Mouse (Mus musculus) natural killer cell, adult 2 months (primary cell): ENCODE measurements around the gene Cwh43.
A peak's percentile ranks its signal among the peaks of the same experiment; 100 is the strongest.

ENCODE experiments used
- DNase-seq, 2 experiments: peaks; one replicate each; pipeline ENCODE4 v3.0.0; 2022; ENCODE audit warnings: low spot score in 2 of 2

The Cwh43 gene

DNA sequence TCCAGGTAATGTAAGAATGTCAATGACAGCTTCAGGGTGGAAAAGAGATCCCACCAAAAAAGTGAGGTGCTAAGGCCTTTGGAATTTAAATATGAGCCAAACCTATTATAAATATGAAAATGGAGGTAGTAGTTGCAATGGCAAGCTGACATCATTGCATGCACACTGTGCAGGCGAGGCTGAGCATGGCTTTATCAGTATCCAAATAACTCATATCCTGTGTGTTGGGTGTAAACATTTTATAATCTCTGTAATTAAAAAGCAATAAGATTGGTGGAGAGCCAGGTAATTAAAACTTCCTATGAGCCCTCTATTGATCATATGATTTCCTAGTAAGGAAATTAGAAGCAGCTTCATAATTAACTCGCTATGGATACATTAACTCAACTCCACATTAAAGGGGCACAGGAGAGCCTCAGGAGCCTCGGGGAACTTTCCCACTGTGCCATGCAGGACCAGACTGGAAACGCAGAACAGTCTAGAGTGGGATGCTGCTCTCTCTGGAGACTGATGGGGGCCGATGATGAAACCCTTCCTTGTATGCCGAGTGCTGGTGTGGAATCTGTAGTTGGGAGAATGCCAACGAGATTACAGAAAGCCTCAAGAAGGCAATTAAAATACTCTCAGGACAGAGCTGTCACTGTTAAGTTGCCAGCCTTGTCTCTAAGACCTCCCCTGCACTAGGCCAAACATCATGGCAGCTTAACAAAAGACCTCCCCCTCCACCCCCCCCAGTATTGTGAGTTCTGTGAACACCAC, 5.9 kb upstream of the Cwh43 start:
- no peak for DNase-seq

DNA sequence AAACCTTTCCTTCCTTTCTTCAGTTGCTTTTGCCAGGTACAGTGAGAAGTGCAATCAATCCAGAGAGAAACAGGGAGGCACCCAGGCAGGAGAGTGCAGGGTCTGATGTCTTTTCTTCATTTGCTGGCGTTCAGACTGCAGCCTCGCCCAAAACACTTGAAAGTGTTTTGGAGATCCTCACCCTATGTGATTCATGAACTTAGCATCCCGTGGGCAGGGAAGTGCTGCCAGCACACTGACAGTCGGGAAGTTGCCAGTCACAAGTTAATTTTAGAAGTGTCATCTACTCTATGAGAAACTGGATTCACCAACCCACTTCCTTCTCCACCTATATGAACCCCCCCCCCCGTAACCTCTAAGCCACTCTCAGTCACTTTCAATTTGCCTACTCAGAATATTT, 4.5 kb upstream of the Cwh43 start:
- no peak for DNase-seq

DNA sequence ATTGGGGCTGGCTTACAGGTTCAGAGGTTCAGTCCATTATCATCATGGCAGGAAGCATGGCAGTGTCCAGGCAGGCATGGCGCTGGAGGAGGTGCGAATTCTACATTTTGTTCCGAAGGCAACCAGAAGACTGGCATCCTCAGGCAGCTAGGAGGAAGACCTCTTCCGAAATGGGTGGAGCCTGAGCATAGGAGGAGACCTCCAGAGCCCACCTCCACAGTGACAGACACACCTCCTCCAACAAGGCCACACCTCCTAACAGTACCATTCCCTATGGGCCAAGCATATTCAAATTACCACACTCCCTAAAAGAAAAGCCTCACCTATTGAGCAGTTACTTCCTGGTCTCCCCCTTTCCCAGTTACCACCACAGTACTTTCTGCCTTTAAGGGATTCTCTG, 3.0 kb upstream of the Cwh43 start:
- DNase-seq = no peak

DNA sequence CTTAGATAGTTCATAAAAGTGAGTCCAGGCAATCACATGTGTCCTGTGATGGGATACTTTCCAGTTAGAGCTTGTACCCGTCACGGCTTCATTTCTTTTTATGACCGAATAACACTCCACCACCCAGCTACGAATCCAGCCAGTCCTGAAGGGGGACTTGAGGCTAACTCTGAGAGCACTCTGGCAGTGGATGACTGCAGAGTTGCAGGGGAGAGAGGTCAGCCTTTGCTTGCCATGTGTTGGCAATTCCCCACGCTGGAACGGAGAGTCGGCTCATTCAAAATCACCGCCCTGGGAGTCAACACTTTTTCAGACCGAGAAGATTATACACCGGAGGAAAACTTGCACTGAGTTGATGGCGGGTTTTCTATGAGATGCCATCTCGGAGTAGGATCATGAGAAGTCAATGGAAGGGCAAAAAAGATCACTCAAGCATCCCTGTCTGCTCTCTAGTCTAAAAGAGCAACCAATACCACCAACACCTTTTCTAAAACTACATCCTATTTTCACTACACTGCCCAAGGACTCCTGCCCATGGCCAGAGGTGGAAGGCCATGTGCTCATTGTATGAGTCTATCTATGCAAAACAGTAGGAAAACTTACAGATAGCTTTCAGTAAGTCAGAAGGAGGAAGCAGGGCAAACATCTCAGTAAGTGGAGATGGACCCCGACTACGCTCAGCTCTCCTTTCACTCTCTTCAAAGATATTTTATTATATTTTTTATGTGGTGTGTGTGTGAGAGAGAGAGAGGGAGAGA, 2.4 kb upstream of the Cwh43 start:
- no peak for DNase-seq

DNA sequence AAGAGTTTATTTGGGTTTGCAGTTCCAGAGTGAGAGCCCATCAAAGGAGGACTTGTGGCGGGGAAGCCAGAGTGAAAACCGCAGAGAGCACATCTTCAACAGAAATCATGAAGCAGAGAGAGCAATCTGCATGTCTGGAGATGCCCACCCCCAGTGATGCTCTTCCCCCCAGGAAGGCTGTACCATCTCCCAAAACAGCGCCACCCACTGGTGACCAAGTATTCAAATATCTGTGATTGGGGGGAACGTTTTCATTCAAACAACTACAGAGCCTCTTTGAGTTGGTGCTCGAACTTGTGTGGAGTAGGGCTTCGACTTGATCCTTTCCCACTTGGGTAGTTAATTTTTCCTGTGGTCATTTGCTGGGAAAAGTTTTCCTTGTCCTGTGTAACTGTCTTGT, 1.1 kb upstream of the Cwh43 start:
- no peak for DNase-seq

DNA sequence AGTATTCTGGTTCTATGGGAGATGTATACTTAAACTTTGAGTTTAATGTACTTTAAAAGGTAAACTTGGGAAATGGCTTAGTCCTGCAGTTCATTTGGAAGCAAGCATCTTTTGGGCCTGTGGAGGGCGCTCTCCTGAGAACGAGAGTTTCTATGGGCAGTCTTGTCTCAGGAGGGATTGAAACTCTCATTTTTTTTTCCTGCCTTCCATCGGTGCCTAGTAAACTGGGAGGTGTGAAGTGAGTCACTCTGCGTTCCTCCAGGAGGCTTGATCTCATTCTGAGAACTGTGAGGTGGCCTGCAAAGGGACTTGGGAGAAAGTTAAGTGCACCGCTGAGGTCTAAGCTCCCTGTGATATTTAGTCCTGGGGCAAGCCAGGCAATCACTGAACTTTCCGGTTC, 986 bp downstream of the Cwh43 start:
- no peak for DNase-seq

DNA sequence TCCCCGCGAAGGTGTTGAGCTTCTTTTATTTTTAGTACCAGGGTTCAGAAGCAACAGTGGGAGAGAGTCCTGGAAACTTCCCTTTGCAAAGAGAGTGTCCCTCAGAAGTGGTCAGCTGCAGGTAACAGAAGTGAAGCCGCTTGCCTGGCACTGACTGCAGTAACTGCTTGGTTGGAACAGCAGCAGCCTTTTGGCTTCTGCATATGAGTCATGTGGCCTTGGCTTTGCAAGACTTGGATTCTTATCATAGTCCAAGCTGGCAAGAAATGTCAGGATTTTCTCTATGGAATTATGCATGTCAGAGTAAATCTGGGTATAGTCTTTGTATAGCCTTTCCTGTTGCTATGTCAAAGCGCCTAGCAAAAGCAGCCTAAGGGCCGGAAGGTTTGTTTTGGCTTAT, 4.1 kb downstream of the Cwh43 start:
- DNase-seq = no peak

DNA sequence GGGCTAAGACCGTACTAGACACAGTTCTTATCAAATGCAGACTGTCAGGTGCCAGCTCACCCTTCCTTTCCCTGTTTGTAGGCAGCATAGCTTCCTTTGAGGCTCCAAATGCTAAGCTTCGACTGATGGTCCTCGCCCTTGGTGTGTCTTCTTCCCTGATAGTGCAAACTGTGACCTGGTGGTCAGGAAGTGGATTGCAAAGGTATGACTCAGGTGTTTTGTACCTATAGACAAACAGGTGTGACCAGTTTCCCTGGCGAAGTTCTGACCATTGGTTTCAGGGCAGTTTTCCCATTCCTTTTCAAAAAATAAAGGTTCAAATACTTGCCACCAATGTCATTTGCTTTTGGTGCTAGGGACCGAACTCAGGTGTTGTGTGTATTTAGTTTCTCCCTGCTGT, 5.9 kb downstream of the Cwh43 start:
- no peak for DNase-seq

DNA sequence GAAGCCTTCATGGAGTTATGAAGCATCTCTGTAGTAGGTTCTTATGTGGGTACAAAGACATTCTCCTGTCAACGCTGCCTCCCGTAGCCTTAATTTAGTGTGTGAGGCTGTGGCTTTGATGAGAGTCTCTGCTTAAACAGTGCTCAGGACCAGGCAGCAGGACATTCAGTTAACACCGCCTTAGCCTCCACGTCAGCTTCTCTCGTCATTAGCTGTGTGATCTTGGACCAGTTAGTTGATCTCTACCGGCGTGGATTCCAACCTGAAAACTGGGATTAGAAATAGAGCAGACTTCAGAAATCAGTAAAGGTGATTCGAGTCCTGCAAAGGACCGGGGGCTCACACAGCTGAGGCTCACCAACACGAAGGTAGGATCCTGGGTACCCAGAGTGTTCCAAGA, 8.3 kb downstream of the Cwh43 start:
- DNase-seq = no peak

DNA sequence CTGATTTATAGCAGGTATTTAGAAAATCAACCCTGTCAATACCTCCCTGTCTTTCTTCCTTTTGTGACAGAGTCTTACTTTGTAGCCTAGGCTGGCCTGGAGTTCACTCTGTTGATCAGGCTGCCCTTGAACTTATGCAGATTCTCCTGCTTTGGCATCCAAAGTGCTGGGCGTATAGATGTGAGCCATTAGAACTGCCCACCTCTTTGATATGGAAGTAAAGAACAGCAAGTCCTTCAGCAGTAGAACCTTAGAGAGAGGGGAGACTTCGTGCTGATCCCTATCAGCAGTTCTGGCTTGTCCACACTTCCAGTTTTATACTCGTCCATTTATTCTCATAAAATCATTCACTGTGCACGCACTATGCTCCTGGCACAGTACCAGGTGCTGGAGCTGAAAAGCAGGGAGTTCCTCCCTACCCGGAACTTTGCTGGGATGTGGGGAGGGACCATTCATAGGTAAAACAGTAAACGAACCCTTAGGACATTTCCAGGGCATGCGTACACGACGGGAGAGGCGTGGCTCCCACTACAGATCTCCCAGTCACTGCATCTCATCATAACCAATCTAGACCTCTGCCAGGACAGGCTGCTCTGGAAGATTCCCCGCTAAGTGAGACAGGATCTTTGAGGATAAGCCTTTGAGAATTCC, 13.3 kb downstream of the Cwh43 start:
- DNase-seq = no peak

DNA sequence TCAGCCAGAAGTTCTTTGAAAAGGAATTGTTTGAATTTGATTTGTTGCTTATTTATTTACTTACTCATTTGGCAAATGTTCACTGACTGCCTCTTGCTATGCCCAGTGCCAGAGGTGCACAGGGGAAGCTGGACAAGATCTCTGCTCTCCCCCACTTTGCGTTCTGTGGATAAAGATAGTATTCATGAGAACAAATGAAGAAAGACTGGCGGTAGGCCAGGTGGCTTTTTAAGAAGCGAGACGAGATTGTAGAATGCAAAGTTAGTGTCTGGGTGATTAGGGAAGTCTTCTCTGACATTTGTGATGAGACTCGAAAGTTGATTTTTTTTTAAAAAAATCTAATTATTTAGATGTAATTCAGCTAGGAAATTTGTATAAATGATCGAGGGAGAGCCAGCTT, 20.9 kb downstream of the Cwh43 start:
- no peak for DNase-seq

DNA sequence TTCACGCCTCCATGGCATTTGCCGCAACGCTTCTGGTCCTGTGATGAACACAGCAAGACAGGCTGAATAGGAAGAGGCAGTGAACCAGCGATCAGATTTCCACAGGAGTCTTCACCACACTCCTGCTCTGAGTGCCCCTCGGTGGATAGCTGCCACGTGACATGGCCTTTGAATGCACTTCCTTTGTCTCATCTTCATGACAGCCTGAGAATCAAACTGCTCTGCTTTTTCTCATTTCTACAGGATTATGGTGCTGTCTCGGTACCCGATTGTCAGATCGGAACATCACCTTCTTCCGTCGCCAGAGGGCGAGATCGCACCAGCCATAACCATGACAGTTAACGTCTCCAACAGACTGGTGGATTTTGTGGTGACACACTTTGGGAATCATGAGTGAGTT, 25.7 kb downstream of the Cwh43 start:
- DNase-seq = peak in 1 of 2 experiments; percentile 25

DNA sequence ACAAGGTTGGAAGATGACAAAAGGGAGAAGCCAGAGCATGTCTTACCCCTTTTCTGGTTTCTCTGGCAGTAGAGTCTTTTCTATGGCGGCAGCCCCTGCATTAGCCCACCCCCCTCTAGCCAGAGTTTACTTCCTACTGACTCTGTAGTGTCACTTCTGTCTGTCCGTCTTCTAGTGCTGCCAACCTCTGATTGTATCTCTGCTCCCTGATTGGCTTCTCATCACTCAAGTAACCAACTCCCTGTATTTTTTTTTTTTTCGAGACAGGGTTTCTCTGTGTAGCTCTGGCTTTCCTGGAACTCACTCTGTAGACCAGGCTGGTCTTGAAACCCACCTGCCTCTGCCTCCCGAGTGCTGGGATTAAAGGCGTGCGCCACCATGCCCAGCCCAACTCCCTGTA, 26.9 kb downstream of the Cwh43 start:
- DNase-seq = no peak

DNA sequence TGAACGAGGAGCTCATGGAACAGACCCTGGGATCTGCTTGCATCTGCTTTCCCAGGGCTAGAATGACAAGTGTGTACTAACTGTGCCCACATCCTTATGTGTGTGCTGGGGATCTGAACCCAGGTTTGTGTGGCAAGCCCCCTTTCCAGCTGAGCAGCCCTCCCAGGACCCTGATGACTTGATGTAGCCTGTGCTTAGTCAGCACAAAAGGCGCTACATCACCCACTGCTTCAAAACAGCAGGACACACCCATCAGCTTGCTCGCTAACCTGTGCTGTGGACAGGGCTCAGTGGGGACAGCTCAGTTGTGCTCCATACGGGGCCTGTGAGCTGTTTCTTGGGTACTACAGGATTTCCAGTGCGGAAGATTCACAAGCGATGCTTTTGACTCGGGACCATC, 28.9 kb downstream of the Cwh43 start:
- DNase-seq = no peak

DNA sequence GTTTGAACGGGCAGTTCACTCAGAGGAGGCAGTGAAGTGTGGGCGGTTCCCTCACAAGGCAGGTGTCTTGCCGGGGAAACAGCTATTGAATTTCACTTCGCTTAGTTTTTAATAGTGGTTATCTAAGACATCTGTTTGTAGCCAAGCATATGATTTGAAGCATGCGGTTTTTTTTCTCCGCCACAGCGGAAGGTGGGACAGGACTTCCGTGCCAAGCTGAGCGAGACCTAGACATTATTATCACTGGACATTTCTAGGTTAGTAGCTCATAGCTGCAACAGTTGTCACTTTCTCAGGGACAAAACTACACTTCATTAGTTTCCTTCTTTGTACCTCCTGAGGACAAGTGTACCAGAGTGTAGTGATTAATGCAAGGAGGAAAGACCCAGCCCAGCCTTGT, 36.3 kb downstream of the Cwh43 start:
- DNase-seq = no peak

DNA sequence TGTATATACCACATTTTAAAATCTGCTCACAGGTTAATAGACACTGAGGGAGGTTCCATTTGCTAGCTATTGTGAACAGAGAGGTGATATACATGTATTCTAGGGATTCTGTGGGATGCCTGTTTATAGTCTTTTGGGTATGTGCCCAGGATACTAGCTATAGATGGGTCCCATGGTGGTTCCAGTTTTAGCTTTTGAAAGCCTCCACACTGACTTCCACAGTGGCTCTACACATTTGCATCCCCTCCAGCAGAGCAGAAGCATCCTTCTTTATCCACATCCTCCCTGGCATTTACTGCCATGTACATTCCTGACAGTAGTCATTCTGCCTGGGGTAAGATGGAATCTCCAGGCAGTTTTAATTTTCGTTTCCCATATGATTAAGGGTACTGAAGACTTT, 44.4 kb downstream of the Cwh43 start:
- no peak for DNase-seq

DNA sequence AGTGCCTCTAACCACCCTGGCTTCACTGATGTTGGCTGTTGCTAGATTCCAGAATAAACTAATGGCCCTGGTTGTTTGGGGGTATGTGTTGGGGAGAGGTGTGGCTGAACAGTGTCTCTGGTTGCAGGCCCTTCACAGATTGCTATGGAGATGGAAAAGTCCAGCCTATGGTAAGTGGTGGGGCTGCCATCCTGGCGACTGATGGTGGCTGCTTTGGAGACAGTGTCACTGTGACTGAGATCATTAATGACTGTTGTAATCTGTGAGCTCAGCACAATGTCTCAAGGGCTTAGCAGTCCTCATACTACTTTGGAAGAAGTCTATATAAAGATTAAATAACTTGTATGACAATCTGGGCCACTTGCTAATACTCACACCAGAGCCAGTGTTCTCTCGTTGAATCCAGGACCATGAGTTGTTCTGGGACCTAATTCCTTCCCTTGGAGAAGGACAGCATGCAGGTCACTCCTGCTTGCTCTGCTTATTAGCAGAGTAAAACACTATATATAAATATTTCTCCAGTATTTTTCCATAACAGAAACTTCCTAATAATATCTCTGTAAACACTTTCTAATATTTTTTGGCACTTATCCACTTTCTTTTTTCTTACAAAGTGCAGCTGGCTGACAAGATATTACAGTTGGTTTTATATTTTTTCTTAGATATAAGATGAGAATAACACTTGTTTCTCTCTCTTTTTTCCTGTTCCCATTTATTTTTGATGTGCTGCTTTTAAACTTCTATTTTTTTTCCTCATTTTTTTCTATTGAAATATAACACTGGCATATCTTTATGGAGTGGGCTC, 48.8 kb downstream of the Cwh43 start:
- DNase-seq = no peak

DNA sequence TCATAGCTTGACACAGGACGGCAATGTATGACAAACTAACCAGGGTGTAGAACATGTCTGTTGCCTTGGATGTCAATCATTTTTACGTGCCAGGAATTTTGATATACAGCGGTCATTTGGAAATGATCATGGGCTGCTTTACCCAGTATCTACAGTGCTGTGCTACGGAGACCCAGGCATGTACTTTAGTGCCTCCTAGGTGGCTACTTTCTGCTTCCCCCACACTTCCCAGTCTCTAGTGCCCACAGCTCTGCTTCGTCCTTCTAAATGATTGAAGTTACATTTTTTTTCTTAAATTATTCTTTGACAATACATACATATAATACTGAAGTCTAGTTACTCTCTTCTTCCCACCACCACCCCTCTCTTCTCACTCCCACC, 49.4 kb downstream of the Cwh43 start:
- DNase-seq = no peak

DNA sequence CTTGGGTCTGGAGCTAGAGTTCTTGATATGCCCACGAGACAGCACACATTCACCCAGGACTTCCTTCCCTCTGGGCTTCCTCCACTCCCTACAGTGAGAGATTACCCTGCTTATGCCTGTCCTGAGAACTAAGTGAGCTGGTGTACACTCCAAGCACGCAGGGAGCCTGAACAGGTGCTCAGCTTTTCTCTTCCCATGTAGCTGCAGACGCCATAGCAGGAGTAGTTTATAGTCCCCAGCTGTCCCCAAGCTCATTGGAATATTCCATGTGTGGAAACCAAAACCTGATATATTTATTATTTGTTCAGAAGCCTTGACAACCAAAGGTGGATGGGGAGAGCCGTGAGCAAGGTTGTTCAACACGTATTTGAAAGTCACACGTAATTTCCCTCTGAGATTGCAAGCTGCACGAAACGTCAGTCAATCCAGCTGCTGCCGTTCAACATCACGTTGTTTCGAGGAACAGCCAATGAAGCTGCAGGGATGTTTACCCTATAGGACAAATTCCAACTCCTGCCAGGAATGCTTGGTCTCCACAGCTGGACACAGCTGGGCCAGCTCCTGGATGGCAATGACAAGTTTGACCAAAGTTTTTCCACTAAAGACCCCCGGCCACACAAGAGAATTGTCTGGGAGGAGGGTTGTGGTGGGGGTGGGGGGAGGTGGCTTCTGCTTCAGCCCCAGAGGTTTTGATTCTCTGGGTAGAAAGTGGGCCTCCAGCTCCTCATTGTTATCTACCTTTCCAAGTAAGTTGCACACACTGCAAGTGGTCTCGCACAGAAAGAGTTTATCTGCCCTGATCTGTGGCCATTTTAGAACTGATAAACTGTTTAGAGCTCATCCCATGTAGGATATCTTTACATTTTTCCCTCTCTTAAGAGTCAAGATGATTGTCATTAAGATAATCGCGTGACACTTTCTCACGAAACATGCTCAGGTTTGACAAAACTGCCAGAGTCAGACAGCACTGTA, 62.9 kb downstream of the Cwh43 start:
- no peak for DNase-seq

DNA sequence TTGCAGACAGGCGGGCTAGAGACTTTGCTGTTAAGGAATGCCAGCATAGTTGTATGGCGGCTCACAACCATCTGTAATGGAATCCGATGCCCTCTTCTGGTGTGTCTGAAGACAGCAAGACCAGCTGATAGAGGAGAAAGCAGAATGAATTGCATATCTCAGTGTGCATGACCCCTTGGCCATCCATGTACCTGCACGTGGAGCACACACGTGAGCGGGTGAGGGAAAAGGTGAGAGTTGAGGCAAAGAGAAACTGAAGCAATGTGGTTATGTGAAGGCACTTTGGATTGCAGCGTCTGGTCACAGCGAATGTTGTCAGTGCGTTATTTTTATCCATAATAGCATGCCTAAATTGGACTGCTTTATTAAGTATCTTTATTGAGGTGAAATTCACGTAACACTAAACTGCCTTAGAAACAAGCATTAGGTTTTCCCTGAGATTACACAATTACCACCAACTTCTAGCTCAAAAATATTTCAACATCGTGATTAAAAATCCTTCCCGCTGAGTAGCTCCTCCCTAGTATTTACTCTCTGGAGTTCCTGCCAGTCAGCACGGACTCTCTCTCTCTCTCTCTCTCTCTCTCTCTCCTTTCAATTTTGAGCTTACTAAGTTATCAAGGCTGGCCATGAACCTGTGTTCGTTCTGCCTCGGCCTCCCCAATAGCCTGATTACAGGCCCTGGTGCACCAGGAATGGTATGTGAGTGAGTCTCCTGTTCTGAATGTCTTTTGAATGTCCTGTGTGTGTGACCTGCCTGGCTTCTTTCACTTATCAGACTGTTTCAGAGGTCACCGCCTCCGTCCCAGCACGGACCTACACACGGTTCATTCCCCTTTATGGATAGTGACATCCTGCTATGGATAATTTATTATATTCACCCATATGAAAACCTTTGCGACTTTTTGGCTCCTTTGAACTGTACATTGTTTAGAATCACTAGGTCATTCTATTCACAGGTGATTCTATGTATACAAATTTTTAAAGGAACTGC, 68.8 kb downstream of the Cwh43 start:
- no peak for DNase-seq
